Mouse (Mus musculus) spleen, postnatal 4 days (tissue): ENCODE data around the gene Pan3.

ENCODE experiments used
- DNase-seq, 2 experiments: peaks; one replicate each; pipeline ENCODE4 v3.0.0; 2022; ENCODE audit warnings: low spot score in 2 of 2

The Pan3 gene

DNA sequence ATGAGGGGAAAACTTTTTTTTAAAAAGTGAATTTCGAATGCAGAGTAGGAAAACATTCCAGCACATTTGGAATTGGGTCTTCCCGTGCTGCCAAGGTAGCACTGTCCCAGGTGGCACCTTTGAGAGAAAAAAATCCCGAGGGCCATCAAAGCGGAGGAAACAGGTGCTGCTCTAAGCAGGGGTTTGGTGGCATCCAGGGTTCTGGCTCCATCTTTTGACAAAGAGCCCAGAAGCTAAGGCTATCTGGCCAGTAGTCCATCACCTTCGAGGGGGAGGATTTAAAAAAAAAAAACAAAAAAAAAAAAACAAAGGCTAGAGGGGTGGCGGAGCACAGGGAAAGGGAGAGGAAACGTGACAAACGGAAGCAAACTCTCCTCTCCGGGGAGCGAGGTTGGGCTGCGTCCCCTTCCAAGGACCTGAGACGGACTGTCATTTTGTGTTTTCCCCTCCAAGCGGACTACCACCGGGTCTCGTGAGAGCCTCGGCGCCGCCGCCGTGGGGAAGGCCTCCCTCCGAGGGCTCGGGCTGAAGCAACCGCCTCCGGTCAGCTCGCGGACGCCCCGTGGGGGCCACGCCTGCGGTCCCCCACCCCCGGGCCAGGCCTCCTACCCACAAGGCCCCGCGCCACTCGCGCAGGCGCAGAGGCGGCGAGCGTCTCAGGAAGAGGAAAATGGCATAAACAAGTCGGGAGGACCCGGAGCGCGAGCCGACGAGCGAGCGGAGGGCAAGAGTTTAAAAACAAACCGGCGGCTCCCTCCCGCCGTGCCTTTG is at the start of gene Pan3:
Gene Pan3, plus strand, starts transcription at position 627 of the 771 bp plus-strand sequence.
- peak; percentile 95 to 98 for DNase-seq

DNA sequence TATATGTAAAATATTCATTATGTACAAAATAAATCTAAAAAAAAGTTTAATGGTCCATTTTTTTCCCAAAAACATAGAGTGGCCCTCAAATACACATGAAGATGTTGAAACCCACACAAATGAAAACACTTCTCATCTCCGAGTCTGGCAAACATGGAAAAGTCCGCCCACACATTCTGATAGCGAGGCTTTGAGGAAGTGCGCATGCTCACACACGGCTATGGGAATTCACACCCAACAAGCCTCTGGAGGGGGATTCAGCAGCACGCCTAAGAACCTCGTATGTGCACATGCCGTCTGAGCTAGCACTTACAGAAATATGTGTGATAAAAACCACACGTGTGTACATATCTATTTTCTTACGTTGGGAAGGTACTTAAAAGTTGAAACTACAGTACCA is 48.6 kb upstream of the Pan3 start:
- no peak for DNase-seq

DNA sequence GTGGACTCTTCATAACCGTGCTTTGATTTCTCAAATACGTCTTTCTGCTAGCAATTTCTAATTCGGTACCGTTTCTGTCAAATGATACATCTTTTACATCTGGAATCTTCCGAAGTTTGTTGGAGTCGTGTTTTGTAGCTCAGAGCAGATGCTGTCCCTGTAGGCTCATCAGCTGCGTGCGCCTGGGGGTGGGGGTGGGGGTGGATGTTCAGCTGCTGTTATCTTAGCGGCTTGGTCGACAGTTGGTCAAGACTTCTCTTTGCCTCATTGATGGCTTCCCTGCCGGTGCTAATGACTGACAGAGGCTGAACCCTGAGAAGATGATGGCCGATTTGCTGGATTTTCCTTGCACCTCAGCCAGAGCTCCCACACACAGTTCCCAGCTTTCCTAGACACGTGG is 43.1 kb upstream of the Pan3 start:
- no peak for DNase-seq

GRCm38 (mm10) chr5:147388376-147389008 is 41.5 kb upstream of the Pan3 start:
- no peak for DNase-seq

DNA sequence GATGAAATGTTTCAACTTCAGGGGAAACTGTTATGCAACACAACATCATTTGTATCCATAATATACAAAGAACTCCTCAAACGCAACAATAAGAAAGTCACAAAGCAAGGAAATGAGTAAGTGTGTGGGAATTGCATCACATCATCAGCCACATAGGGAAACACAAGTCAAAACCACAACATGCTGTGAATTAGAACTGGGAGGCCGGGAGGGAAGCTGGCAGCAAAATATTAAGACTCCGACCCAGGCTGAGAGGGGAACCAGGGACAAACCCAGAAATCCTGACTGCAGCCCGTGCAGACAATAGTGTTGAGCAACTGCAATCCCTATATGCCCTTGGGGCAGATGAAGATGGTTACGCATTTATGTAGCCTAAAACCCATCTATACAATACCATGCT is 40.9 kb upstream of the Pan3 start:
- no peak for DNase-seq

DNA sequence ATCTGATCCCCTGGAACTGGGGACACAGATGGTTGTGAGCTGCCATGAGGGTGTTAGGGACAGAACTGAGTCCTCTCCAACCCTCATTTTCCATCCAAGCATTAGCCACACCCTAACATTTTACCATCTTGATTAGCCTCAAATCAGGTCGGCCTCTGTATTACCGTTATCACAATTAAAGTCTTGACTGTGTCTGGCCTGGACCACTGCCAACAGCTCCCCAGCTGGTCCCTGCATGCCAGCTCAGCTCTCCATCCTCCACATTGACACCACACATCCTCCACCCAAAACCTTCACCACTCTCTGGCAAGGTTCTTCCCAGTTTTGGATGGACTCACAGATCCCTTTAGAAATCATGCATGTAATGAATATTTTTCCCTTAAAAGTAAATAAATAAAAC is 39.2 kb upstream of the Pan3 start:
- DNase-seq = no peak

DNA sequence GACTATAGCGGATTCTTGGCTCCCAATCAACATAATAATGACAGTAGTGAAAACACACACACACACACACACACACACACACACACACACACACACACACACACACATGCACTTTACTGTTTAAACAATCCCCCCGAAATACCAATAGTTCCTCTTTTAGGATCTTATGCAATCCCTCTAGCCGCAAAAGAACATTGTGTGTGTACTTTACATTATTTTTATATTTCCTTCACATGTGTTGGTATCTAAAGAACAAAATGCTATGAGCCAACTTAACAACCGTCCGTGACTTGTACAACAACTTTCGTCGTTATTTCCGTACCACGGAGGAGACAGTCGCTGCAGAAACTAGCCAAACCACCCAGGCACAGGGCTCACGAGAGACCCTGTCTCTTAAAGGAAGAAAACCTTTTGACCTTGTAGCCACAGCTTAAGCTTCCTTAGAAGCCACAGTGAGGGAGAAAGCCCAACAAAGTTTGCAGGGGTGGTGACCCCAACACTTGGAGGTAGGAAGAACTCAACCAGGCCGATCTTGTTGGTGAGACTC is 37.2 kb upstream of the Pan3 start:
- no peak for DNase-seq

DNA sequence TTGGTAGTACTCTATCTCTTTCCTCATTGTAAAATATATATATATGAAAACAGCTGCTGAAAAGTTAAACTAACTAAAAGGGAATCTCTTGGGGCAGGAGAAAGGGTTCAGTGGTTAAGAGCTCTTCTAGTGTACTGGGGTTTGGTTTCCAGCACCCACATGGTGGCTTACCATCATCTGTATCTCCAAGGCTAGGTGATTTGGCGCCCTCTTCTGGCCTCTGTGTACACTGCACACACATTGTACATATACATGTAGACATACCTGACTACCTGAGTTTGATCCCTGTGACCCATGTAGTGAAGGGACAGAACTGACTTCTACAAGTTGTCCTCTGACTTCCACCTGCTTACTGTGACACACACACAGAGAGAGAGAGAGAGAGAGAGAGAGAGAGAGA is 34.9 kb upstream of the Pan3 start:
- DNase-seq = no peak

DNA sequence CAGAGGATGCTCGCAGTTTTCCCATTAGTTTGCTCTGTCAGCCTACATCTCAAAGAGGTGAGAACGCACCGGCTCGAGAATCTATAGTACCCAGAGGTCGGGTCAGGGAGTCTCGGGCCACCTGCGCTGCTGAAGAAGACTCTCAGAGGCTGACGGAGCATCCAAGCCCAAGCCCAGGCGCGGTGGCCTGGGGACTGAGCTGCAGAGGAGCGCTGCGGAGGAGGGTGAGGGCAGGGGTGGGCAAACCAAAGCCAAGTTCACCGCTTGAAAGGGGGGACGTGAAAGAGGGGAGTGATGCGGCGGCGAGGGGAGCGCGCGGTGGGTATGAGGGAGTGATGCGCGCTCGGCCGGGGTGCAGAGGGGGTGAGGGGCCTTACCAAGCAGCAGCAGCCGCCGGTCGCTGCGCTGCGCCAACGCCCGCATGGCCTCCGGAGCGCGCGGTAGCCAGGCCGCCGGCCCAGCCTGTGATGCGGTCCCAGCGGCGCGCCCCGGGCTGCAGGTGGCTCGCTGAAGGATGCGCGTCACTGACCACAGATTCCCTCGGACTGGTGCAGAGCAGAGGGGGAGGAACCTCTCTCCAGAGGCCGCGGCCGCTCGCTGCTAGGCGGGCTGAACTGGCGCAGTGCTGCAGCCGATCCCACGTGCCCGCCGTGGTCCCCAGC is 30.0 kb upstream of the Pan3 start, which contains the start of gene Flt3:
Gene Flt3, minus strand, starts transcription at position 647 of the 662 bp plus-strand sequence.
- DNase-seq = peak; percentile 34 to 67

- no peak for DNase-seq
Observed at GRCm38 (mm10) chr5:147400505-147400979, 29.4 kb upstream of the Pan3 start.

DNA sequence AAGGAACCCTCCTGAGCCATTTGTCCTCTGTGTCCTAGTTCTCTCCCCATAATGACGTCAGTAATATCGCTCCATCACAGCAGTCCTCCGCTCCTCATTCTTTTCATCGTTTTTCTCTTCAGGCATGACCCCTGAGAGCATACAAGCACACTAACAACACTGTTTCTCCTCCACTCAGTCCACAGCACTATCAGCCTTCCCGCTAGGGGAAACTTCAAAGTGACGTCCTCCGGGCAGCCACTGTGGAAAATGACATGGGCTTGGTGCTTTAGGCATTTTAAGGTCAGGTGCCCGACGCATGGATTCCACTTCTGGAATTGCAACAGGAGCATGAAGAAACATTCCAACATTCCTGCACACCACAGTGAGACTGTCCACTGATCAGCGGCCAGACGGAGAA is 28.9 kb upstream of the Pan3 start:
- no peak for DNase-seq

- DNase-seq = no peak
Observed at GRCm38 (mm10) chr5:147402505-147402904, 27.5 kb upstream of the Pan3 start.

- DNase-seq = no peak
Observed at GRCm38 (mm10) chr5:147406135-147406534, 23.8 kb upstream of the Pan3 start.

- no peak for DNase-seq
Observed at GRCm38 (mm10) chr5:147408731-147409130, 21.2 kb upstream of the Pan3 start.

- no peak for DNase-seq
Observed at GRCm38 (mm10) chr5:147410585-147410984, 19.4 kb upstream of the Pan3 start.

GRCm38 (mm10) chr5:147417986-147418385 is 12.0 kb upstream of the Pan3 start:
- no peak for DNase-seq

GRCm38 (mm10) chr5:147418394-147419121 is 11.4 kb upstream of the Pan3 start:
- peak; percentile 59 to 84 for DNase-seq

GRCm38 (mm10) chr5:147423612-147424011 is 6.3 kb upstream of the Pan3 start:
- no peak for DNase-seq

DNA sequence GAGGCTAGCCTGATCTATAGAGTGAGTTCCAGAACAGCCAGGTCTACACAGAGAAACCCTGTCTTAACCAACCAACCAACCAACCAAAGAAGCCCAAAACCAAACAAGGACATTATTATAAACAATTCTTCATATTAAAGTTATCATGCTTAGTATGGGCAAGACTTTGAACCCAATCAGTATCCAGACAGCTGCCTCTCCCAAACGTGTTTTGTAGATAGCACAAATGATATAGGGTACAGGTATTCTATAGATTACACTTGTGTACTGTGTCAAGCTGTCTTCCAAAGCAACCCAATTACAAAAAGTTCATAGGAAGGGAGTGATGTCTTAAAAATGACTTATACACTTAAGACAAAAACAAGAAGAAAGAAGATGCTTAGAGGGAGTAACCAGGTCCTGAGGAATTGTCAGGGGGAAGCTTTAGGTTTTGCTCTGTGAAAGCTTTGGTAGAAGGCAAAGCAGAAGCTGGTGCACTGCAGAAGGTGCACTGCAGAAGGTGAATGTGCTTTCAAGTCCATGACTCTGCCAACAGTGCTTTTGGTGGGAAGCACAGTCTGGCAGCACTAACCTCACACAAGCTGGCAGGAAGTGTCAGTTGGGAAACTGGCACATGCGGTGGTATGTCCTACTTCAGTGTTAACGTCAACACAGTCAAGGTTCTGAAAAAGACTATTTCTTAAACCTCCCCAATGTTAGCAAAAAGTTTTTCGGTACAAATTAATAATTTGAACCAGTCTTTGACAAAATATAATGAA is 3.7 kb upstream of the Pan3 start:
- DNase-seq = no peak

GRCm38 (mm10) chr5:147430361-147430935 is 487 bp downstream of the Pan3 start:
- peak; percentile 59 to 87 for DNase-seq
